Mouse (Mus musculus) frontal cortex, adult 2 months (tissue): ENCODE data around the gene Sgpp1. TPM values are rescaled to one million over a fixed set of nuclear protein-coding genes. Genes with fewer than 3 reads are reported as not detected.
"Not testable (repeated sequence)": the region's sequence is repeated elsewhere in the genome, so short reads cannot be mapped to it uniquely, and the experiment has no call there.

Experiments
- DNase-seq, 2 experiments: peaks; one replicate each; pipeline ENCODE4 v3.0.0; 2022; ENCODE audit warnings: low spot score in 1 of 2; ENCODE audit errors: extremely low spot score in 1 of 2
- polyA plus RNA-seq: library from polyadenylated mRNA; depleted of rRNA; stranded (reverse); fragments of >200 nt; gene quantifications from 2 replicates; pipeline ENCODE4 v1.2.3, GENCODE M21; 2012

Gene Sgpp1
- polyA plus RNA-seq, 1 experiment, result 29.3 TPM

- no peak for DNase-seq
These were observed 2.0 kb downstream of the Sgpp1 start for GRCm38 (mm10) chr12:75733331-75734070.

DNA sequence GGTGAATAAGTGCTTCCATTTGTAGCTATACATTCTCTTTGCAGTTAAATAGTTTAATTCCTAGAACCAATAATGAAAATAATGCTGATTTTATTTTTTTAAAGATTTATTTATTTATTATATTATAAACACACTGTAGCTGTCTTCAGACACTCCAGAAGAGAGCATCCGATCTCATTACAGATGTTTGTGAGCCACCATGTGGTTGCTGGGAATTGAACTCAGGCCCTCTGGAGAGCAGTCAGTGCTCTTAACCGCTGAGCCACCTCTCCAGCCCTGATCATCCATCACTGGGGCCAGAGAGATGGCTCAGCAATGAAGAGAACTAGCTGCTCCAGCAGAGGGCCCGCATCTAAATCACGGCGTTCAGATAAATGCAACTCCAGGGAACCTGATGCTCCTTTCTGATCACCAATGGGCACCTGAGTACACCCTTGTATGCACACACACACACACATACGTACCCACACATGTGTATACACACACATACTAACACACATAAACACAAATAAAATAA lies 3.5 kb downstream of the Sgpp1 start:
- no peak for DNase-seq

GRCm38 (mm10) chr12:75731508-75731907 lies 4.0 kb downstream of the Sgpp1 start:
- DNase-seq, result no peak

DNA sequence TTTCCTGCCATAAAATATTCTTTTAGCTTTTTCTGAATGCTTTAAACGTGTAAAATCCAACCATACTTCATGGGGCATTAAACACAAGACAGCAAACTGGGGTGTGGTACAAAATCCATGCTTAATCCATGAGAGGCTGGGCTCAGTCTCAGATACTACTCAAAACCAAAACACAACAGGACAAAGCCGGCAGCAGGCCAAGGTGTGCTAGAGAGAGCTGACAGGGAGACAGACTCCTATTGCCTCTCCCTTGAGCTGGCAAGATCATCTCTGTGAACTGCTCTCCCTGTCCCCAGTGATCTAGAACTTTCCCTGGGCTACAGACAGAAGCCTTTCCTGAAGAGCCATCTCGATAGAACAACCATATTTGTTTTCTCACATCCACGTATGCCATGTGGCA lies 5.1 kb downstream of the Sgpp1 start:
- no peak for DNase-seq

GRCm38 (mm10) chr12:75729876-75730275 lies 5.7 kb downstream of the Sgpp1 start:
- no peak for DNase-seq

- DNase-seq, result no peak
These were observed 8.0 kb downstream of the Sgpp1 start for GRCm38 (mm10) chr12:75727333-75728125.

DNA sequence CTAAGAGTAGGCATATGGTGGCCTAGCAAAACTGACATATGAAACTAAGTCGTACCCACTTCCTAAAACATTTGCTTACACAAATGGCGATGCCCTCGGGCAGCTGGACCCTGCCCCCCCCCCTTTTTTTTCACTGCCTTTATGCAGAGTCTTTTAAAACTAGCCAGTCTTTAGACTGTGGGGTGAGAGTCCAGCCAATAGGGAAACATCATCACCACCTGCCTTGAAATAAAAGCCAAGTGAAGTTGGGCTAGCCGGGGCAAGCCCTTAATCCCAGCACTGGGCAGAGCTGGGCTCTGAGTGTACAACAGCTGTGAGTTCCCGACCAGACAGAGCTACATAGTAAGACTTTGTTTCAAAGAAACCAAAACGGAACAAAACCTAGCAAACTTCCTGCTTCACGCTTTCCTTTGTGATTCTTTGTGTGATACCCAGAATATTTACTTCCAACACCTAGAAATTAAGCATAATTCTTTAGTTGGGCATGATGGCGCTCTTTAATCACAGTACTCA lies 9.1 kb downstream of the Sgpp1 start:
- DNase-seq, result no peak

DNA sequence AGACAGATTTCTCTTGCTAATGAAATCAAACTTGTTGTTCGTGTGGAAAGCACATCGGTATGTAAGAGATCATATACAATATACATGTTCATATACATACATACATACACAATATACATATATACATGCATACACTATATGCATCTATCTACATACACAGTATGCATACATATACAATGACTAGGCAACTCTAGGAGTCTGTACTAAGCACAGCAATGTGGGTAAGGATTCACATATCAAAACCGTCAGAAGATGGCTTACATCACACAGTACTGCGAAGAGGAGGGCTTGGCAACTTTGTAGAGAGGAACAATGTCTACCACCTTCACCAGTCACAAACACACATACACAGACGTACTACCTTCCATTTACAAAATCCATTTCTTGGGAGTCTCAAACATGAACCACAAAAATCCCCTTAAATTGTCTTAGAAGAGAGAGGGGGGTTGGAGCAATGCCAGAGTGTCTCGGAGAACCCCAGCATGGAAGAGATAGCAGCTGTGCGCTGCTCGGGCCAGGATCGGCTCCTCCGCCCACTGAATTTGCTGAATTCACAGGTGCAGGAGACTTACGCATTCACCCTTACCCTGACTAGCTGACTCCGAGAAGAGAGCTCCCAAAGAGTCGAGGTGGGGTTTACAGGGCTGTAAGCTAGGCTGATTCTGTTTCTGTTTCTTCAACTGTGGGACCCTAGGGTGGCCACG lies 10.8 kb downstream of the Sgpp1 start:
- DNase-seq, result peak in 1 of 2 experiments; percentile 11

- DNase-seq, result no peak
These were observed 11.6 kb downstream of the Sgpp1 start for GRCm38 (mm10) chr12:75723839-75724463.

DNA sequence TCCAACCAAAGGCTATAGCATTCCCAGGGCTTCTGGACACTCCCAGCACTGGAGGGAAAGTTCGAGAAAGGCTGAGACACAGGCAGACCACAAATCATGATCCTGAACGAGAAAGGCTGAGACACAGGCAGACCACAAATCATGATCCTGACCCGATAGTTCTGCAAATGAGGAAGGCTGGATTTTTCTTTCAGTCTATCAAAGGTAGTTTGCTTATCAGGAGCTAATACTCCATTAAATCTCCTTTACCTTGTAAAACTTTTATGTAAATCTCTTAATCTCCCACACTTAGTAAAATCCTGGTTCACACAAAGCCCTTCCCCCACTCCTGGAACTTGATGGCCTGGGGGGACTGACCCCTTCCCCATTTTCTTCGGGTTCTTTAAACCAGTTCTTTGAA lies 13.6 kb downstream of the Sgpp1 start:
- DNase-seq, result no peak

DNA sequence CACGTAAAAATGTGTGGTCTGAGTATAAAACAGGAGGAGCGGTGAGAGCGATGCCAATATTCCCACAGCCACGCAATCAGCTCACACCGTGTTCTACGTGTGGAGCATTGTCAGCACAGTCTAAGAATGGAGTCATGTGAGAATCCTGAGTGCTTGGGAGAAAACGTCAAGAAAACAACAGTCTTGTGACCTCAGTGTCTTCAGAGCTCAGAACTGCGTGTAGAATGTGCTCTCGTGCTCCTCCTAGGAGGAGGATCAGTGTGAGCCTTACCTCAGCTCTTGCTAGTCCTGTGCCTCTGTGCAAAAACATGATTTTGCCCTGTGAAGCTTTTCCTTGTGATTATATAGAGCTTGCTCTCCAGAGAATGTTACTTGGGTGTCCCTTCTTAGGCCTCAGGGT lies 14.5 kb downstream of the Sgpp1 start:
- DNase-seq, result peak in 1 of 2 experiments; percentile 10

GRCm38 (mm10) chr12:75713596-75713995 lies 21.9 kb downstream of the Sgpp1 start:
- DNase-seq, result no peak

GRCm38 (mm10) chr12:75712905-75713304 lies 22.6 kb downstream of the Sgpp1 start:
- not testable (repeated sequence) for DNase-seq

DNA sequence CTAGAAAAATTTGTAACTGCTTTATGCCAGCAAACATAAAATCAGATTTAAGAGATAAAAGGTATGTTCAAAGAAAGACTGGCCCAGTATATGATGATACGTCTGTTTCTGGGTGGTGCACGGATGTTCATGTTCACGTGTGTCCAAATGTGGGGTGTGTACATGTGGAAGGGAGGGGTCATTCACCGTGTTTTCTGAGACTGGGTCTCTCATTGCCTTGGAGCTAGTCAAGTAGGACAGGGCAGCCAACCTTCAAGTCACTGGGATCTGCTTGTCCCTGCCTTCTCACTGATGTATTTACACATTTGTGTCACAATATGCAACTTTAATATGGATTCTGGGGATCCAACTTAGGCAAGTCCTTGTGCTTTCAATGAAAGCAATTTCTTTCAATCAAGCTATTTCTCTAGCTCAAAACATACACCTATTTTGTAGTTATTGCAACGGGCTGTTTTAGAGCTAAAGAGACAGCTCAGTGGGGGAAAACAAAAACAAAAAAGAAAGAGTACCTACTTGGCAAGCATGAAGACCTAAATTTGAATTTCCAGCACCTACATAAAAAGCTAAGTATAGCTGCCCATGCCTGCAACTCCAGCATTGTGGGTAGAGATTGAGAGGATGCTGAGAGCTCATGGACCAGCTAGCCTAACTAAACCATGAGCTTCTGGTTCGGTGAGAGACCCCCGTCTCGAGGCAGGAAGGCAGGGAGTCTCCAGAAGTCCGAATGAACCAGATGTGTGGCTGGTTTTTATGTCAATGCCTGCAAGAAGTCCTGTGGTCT lies 24.7 kb downstream of the Sgpp1 start:
- DNase-seq, result peak in 1 of 2 experiments; percentile 14

GRCm38 (mm10) chr12:75709506-75709905 lies 26.0 kb downstream of the Sgpp1 start:
- DNase-seq, result no peak

DNA sequence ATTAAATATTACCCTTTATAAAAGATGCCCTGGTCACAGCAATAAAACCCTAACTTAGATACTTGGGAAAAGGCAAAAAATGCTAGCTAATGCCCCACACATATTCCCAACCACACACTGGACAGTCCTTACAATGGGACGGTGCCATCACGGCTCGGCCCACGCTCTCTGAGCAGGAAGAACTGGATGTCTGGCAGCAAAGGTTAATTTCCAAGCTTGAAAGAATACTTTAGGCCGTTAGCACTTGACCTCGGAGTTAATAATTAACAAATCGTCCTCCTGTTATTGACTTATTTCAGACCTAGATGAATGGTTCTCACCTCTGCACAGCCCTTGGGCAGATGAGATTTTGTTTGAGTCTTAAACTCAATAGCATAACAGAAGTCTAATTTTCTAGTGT lies 28.9 kb downstream of the Sgpp1 start:
- no peak for DNase-seq

DNA sequence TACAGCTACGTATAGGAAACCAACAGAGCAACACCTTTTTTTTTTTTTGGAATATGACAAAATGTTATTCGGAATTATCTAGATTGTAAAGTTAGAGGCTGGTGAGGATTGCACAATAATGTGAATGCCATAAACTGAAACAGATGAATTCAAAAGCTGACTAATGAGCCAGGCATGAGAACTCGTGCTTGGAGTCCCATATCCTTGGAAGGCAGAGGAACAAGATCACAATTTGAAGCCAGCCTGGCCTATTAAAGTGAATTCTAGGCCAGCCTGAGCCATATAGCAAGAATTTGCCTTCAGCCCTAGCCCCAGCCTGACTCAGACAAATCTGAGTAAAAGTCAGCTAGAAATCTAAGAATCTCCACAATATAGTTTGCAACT lies 32.8 kb downstream of the Sgpp1 start:
- DNase-seq, result no peak

DNA sequence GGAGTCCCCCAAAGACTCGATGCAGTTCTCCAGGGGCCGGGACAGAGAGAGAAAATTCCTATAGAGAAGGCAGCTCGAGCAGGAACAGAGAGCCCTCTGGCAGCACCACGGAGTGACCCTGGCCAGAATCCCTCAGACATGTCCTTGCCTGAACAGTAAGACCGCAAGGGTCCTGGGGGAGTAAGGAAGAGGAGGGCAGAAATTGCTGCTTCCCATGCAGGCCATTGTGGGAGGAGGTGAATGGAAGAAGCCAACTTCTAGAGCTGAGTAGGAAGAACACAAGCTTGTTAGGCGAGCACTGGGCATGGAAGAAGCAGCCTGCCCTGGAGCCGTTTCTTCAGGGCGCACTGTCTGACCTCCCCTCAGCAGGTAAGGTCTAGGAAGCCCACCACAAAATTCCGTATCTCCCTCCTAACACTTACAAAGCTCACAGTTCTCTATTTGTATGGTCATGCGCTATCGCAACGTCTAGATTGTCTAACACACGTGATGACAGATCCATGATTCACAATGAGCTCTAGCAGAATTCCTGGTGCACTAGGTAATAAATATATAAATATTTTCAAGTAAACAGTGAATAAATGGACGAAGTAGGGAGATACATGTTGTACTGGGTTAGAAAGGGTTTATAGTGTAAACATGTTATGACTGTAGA lies 33.3 kb downstream of the Sgpp1 start:
- no peak for DNase-seq
